Mouse (Mus musculus) kidney, embryonic 16.5 days (tissue): ENCODE results near the gene Notum. TPM values are rescaled to one million over a fixed set of nuclear protein-coding genes. Genes with fewer than 3 reads are reported as not detected.
"Not testable (repeated sequence)": the region's sequence is repeated elsewhere in the genome, so short reads cannot be mapped to it uniquely, and the experiment has no call there.

ENCODE experiments used
- ATAC-seq: fragments of 200-750 bp; cut with Nextera tagmentation; 2 replicates; pipeline ENCODE4 v1.8.0; 2017; ENCODE audit warnings: moderate TSS enrichment; ENCODE audit not compliant: low FRiP score, low TSS enrichment
- H3K27ac ChIP-seq: fragments of 300-500 bp; sonication (generic); 2 replicates; pipeline ENCODE4 v1.5.1; 2014; ENCODE audit warnings: low read length
- H3K27me3 ChIP-seq: fragments of 300-500 bp; sonication (generic); 2 replicates; pipeline ENCODE4 v1.6.1; 2014; ENCODE audit warnings: low read length, control low read depth, mixed read lengths; ENCODE audit not compliant: insufficient read depth
- H3K36me3 ChIP-seq: fragments of 300-500 bp; sonication (generic); 2 replicates; pipeline ENCODE4 v1.6.1; 2014; ENCODE audit warnings: low read length, control low read depth, mixed read lengths; ENCODE audit not compliant: insufficient read depth
- H3K4me1 ChIP-seq: fragments of 300-500 bp; sonication (generic); 2 replicates; pipeline ENCODE4 v1.6.1; 2014; ENCODE audit warnings: low read length, control low read depth, mixed read lengths; ENCODE audit not compliant: insufficient read depth
- H3K4me2 ChIP-seq: fragments of 300-500 bp; sonication (generic); replicated peaks from 2 replicates; pipeline ENCODE4 v1.6.1; 2014; ENCODE audit warnings: low read depth, low read length
- H3K4me3 ChIP-seq: fragments of 300-500 bp; sonication (generic); 2 replicates; pipeline ENCODE4 v1.5.1; 2014; ENCODE audit warnings: mild to moderate bottlenecking, low read length
- H3K9ac ChIP-seq: fragments of 300-500 bp; sonication (generic); replicated peaks from 2 replicates; pipeline ENCODE4 v1.6.1; 2014; ENCODE audit warnings: low read length
- H3K9me3 ChIP-seq: fragments of 300-500 bp; sonication (generic); 2 replicates; pipeline ENCODE4 v1.6.1; 2016; ENCODE audit warnings: low read length, control low read depth
- WGBS: fragments of 180-500 bp; shearing (Covaris S2); extraction: QIAGEN DNeasy Blood & Tissue Kit; methylation state at CpG from one replicate; pipeline ENCODE4 v1.1.7; 2014; 5-methylcytosine and 5-hydroxymethylcytosine counted together
- polyA plus RNA-seq: library from polyadenylated mRNA; unstranded; fragments of >200 nt; fragmentation: Nextera tagmentation; extraction: Ambion mirVana; gene quantifications from 2 replicates; pipeline ENCODE4 v1.2.1, GENCODE M21; 2015

Gene Notum
- polyA plus RNA-seq, 1 experiment from 2014 or later, result 4.8 TPM

DNA sequence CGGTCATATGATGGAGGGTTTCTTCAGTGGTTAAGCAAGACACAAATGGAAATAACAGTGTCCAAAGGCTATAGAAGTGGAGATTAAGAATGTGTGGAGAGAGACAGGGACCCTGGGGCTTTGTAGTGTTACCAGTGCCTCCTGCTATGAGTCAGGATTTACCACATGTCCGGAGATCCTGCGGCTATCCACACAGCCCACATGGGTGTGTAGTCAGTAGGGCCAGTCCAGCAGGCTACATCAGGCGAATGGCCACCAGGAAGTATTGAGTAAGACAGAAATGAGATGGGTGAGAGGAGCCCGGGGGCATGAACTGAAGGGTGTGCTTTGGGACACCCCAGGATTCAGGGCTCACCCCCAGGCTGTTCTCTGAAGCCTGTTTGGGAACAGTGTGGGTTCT lies 21.7 kb upstream of the Notum start:
- H3K4me3 ChIP-seq, result no peak overlapping the region
- H3K9ac ChIP-seq, result no peak overlapping the region
- 97% methylated on average over 5 of the region's 5 CpGs for WGBS
- H3K4me2 ChIP-seq, result no peak overlapping the region
- peaks cover 42% of the 10 kb centered on the region for H3K36me3 ChIP-seq
- no peak overlapping the region for H3K27ac ChIP-seq
- H3K4me1 ChIP-seq, result 0 out of 2 replicates have a peak, but pooled peaks cover 5% of the 10 kb centered on the region
- H3K27me3 ChIP-seq, result no peaks in the 10 kb centered on the region
- ATAC-seq, result no peak
- no peaks in the 10 kb centered on the region for H3K9me3 ChIP-seq

DNA sequence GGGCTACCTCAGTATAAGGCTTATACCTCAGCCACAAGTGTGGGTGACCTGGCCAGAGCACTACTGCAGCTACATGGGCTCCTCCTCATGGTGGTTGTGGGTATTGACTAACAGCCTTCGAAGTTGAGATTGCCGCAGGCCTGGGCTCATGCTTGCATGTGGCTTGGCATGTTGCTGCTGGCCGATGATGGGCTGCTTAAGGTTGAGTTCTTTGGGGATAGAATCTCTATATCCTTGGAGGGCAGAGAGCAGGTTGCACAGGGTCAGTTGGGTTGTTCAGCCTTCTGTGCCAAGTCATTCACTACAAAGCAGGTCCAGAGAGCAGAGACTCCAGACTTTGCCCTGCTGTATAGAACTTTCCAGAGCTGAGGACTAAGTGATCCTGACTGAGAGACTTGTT lies 18.9 kb upstream of the Notum start:
- no peaks in the 10 kb centered on the region for H3K4me1 ChIP-seq
- no peak overlapping the region for H3K4me3 ChIP-seq
- H3K9me3 ChIP-seq, result no peaks in the 10 kb centered on the region
- 0 out of 2 replicates have a peak, but pooled peaks have one; percentile 37 for ATAC-seq
- H3K27ac ChIP-seq, result no peak overlapping the region
- no peaks in the 10 kb centered on the region for H3K27me3 ChIP-seq
- H3K36me3 ChIP-seq, result peaks cover 30% of the 10 kb centered on the region
- no peak overlapping the region for H3K4me2 ChIP-seq
- WGBS, result 87% methylated on average over 3 of the region's 3 CpGs
- no peak overlapping the region for H3K9ac ChIP-seq

DNA sequence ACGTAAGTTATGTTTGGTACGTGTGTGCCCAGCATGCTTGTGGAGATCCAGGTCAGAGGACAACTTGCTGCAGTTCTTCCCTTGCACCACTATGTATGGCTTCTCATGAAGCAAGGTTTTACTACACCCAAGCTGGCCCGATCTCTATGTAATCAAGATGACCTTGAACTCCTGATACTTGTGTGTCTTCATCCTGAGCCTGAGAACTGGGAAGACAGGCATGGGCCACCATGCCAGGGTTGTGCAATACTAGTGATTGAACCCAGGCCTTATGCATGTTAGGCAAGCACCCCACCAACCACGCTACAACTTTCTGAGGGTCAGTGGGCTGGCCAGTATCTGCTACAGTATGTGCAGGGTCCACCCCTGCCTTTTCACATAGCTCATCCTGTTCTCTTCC lies 16.0 kb upstream of the Notum start:
- H3K9me3 ChIP-seq, result no peaks in the 10 kb centered on the region
- no peak for ATAC-seq
- H3K4me2 ChIP-seq, result no peak overlapping the region
- H3K9ac ChIP-seq, result 0 out of 2 replicates have a peak overlapping the region, but pooled peaks have one; percentile 9
- peaks cover 8% of the 10 kb centered on the region for H3K4me1 ChIP-seq
- H3K36me3 ChIP-seq, result peaks cover 23% of the 10 kb centered on the region
- 94% methylated on average over 4 of the region's 4 CpGs for WGBS
- H3K27me3 ChIP-seq, result no peaks in the 10 kb centered on the region
- no peak overlapping the region for H3K4me3 ChIP-seq
- H3K27ac ChIP-seq, result no peak overlapping the region

DNA sequence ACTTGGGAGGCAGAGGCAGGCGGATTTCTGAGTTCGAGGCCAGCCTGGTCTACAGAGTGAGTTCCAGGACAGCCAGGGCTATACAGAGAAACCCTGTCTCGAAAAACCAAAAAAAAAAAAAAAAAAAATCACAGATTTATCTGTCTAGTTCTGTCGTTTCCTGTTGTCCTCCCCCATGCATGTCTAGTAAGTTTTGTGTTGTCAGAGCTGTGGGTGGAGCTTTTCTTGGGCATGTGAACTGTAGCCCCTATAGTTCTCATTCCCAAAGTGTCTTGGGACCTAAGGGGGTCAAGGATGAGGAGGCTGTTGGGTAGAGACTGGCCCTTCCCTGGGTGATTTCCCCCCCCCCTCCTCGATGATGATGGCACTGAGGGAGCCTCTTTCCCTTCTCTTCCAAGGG lies 14.9 kb upstream of the Notum start:
- 80% methylated on average over 4 of the region's 5 CpGs for WGBS
- not testable (repeated sequence) for H3K4me2 ChIP-seq, H3K9ac ChIP-seq, H3K27ac ChIP-seq, H3K27me3 ChIP-seq, ATAC-seq, H3K9me3 ChIP-seq, H3K4me1 ChIP-seq, H3K4me3 ChIP-seq
- peaks cover 20% of the 10 kb centered on the region for H3K36me3 ChIP-seq

DNA sequence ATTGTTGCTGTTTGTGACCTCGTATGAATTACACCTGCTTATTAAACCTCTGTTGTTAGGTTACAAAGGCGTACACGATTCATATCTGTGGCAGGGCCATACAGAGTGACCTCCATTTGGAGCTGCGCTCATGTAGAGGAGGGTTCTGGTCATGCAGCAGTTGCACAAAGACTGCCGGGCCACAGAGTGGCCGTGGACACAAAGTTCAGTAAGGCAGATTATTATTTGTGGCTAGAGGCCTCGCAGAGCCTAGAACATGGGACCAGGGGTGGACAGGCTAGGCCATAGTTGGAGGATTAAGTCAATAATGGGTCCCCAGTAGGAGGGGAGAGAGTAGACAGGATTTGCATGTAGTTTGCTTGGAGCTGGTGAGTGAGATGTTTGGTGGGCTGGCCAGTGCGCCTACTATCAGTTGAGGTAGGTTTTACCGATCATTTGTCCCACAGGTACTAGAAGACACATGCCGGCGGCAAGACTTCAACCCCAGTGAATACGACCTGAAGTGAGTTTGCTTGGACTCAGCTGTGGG lies 12.7 kb upstream of the Notum start:
- Histone ChIP-seq H3K9ac (peak overlapping the region; percentile 82), H3K4me3 (peak overlapping the region; percentile 68), H3K4me2 (peak overlapping the region; percentile 95), H3K27me3 (no peaks in the 10 kb centered on the region), H3K27ac (peak overlapping the region; percentile 80), H3K36me3 (peaks cover 4% of the 10 kb centered on the region), H3K9me3 (no peaks in the 10 kb centered on the region), H3K4me1 (peaks cover 8% of the 10 kb centered on the region)
- ATAC-seq, result peak; percentile 26; the same call in 1 of the 2 replicates
- 39% methylated on average over 12 of the region's 12 CpGs for WGBS

DNA sequence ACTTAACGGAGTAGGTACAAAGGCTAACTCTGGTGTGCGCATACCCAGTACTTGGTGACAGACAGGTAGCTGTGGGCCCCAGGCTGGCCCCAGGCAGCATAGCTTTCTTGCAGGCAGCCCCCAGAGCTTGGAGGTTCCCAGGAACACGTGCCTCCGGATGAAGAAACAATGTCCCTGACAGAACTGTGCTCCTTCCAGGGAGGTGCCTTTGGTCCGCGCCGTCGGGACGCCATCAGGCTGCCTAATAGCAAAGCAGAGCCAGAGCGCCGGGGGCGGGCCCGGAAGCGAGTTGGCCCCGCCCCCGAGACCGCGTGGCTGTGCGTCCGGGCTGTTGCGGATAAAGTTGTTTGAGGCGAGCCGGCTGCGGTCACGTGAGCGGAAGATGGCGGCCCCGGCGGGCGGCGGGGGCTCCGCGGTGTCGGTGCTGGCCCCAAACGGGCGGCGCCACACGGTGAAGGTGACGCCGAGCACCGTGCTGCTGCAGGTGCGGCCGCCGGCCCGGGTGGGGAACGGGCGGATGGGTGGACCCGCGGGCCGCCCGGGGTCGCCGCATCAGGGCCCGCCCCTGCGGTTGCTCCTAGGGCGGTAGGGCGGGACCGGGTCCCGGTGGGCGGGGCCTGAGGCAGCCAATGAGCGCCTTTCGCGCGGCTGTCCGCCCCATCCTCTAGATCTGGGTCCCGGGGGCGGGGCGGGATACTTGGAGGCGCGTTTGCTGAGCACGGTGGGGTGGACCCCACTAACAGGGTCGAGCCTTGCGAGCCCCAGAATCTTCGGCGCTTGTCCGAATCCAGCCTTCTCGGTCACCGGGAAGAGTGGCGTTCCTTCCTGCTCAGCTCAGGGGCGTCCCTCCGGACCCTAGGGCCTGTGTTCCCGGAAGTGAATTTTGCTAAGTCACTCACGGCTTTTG lies 12.0 kb upstream of the Notum start, which contains the start of gene Aspscr1:
Gene Aspscr1 (plus strand): TSS at position 287 of the 907 bp plus-strand sequence.
- no peaks in the 10 kb centered on the region for H3K36me3 ChIP-seq
- no peaks in the 10 kb centered on the region for H3K27me3 ChIP-seq
- peak within 1 kb of the TSS; percentile 82 for H3K27ac ChIP-seq
- WGBS, result under 1% methylated on average over 82 of the region's 83 CpGs
- peak within 1 kb of the TSS; percentile 68 for H3K4me3 ChIP-seq
- H3K9ac ChIP-seq, result peak within 1 kb of the TSS; percentile 82
- H3K4me2 ChIP-seq, result peak within 1 kb of the TSS; percentile 95
- H3K9me3 ChIP-seq, result no peaks in the 10 kb centered on the region
- peaks cover 8% of the 10 kb centered on the region for H3K4me1 ChIP-seq
- ATAC-seq, result peak; percentile 96

DNA sequence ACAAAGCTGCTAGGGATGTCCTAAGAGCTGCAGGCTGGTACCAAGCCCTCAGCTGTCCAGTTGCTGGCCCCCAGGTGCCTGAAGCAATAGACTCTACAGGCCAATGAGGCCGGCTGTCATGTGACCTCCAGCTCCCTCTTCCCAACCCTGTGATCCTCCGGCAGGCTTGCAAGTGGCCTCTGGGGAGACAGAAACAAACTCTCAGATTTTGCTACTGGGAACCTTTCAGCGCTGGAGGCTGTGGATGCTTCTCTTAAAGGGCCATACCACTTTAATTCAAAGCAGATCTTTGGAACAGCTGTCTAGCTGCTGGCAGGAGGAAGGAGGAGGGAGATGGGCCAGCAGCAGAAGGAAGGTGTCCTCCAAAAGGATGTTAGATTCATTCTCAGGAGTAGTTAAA lies 5.6 kb upstream of the Notum start:
- no peaks in the 10 kb centered on the region for H3K4me1 ChIP-seq
- WGBS, result 3% methylated on average over 3 of the region's 3 CpGs
- peaks cover 19% of the 10 kb centered on the region for H3K27me3 ChIP-seq
- no peak overlapping the region for H3K4me3 ChIP-seq
- H3K27ac ChIP-seq, result no peak overlapping the region
- H3K9me3 ChIP-seq, result no peaks in the 10 kb centered on the region
- no peak overlapping the region for H3K4me2 ChIP-seq
- no peaks in the 10 kb centered on the region for H3K36me3 ChIP-seq
- H3K9ac ChIP-seq, result no peak overlapping the region
- no peak for ATAC-seq

DNA sequence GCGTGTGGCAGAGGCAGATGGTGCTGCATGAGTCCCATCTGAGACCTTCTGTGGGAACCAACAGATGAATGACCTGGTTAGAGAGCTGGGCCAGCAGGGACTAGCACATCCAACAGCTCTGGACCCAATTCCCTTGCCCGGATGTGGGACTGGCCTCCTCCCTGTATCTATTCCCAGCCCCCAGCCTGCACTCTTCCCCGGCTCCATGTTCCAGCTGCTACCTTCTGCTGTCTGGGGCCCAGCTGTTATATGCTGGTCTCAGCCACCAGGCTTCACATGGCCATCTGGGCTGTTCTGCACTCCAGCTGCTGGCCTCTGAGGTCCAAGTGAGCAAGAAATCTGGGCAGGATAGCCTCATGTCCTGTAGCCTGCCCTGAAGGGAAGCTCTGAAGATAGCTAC lies 4.4 kb upstream of the Notum start:
- no peak overlapping the region for H3K4me3 ChIP-seq
- peak; percentile 30; the same call in 1 of the 2 replicates for ATAC-seq
- H3K27ac ChIP-seq, result no peak overlapping the region
- peaks cover 31% of the 10 kb centered on the region for H3K27me3 ChIP-seq
- H3K36me3 ChIP-seq, result no peaks in the 10 kb centered on the region
- H3K9me3 ChIP-seq, result no peaks in the 10 kb centered on the region
- 71% methylated on average over 3 of the region's 3 CpGs for WGBS
- H3K4me2 ChIP-seq, result no peak overlapping the region
- peaks cover 10% of the 10 kb centered on the region; the same call in 1 of the 2 replicates for H3K4me1 ChIP-seq
- H3K9ac ChIP-seq, result no peak overlapping the region; the same call in 1 of the 2 replicates

DNA sequence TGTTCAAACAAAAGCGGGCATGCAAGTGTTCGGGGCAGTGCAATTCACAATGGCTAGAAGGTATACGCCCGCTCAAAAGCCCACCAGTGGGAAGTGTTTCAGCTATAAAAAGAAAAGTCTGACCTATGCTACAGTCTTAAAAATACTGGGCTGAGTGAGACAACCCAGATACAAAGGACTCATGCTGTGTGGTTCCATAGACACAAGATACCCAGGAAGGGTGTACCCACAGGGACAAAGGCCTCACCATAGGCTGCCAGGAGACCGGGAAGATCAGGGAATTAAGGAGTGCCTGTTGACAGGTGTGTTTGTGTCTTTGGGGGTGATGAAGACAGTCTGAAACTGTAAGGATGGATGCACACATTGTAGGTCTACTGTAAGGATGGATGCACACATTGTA lies 2.7 kb upstream of the Notum start:
- H3K27ac ChIP-seq, result no peak overlapping the region
- peaks cover 48% of the 10 kb centered on the region for H3K27me3 ChIP-seq
- no peak overlapping the region for H3K4me2 ChIP-seq
- ATAC-seq, result no peak
- H3K36me3 ChIP-seq, result no peaks in the 10 kb centered on the region
- no peaks in the 10 kb centered on the region for H3K9me3 ChIP-seq
- H3K4me1 ChIP-seq, result peaks cover 17% of the 10 kb centered on the region; the same call in 1 of the 2 replicates
- 93% methylated on average over 5 of the region's 5 CpGs for WGBS
- no peak overlapping the region for H3K9ac ChIP-seq
- H3K4me3 ChIP-seq, result no peak overlapping the region

DNA sequence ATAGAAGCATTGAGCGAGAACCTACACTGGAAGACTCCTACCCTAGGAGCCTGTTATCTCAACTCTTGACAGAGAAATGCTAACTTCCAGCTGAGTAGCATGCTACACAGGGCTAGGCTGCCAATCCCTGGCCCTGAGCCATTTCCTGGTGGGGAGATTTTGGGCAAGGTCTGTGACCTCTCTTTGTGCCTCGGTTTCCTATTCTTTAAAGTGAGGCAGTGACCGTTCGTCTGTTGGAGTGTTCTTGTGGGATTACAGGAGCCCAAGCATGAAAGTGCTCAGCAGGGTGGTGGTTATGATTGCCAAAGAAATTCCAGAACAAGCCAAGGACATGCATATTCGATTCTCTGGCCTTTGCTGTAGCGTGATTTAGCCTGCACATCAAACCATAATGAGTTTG lies 1.8 kb upstream of the Notum start:
- no peak overlapping the region for H3K4me2 ChIP-seq
- H3K4me3 ChIP-seq, result no peak overlapping the region
- H3K36me3 ChIP-seq, result no peaks in the 10 kb centered on the region
- H3K27me3 ChIP-seq, result peaks cover 58% of the 10 kb centered on the region
- H3K27ac ChIP-seq, result no peak overlapping the region
- no peaks in the 10 kb centered on the region for H3K9me3 ChIP-seq
- ATAC-seq, result no peak
- peaks cover 17% of the 10 kb centered on the region; the same call in 1 of the 2 replicates for H3K4me1 ChIP-seq
- WGBS, result 78% methylated on average over 6 of the region's 6 CpGs
- H3K9ac ChIP-seq, result no peak overlapping the region
